Mouse (Mus musculus): ENCODE measurements around the gene Tm4sf19. TPM values are rescaled to one million over a fixed set of nuclear protein-coding genes. Genes with fewer than 3 reads are reported as not detected.

Tm4sf19 gene
- not detected in 2 replicates for polyA plus RNA-seq (2015; fragmentation: Nextera tagmentation; extraction: Ambion mirVana)

DNA sequence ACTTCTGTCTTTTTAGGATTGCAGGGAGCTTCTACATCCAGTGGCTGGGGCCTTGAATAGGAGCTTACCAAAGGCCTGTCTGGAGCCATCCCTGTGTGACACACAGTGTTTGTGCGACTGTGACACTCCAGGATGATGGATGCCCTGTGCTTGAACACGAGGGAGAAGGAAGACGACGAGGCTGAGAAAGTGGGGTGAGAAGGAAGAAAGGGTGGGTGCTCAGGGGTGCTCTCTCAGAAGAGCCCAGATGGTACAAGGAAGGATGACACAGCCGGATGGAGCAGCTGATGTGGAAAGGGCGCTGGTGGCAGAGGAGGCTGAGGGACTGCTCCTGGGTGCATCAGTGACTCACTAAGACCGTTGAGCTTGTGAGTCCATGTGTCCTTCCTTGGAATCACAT is at the start of gene Tm4sf19:
TSS of gene Tm4sf19 (plus strand) at position 240 of the 400 bp plus-strand sequence.
- WGBS: 89% methylated on average over 7 of the region's 7 CpGs
- Histone ChIP-seq H3K27ac (no peak within 1 kb of the TSS), H3K9me3 (no peaks in the 10 kb centered on the region), H3K9ac (no peak within 1 kb of the TSS), H3K4me3 (no peak within 1 kb of the TSS), H3K27me3 (replicated peaks) (no peaks in the 10 kb centered on the region), H3K36me3 (replicated peaks) (no peaks in the 10 kb centered on the region), H3K4me1 (no peaks in the 10 kb centered on the region), H3K4me2 (no peak within 1 kb of the TSS)
- no peak for ATAC-seq (replicated peaks)

DNA sequence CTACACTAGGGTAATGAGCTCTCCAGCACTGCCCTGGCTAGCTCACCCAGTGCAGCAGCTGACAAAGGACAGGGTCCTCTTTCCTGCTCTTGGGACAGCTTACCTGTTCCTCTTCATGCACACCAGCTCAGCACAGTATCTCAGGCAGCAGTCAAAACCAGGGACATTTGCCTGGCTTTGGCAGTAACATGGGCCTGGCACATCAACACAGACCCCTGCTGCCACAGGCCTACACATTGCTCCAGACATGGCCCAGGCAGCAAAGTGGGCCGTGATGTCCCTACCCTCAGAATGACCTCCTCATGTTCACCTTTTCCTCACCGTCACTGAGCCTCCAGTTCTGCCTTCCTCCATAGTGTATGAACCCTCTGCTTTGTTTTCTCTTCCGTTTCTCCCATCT is 49.5 kb upstream of the Tm4sf19 start:
- H3K9me3 ChIP-seq: no peaks in the 10 kb centered on the region
- no peak overlapping the region for H3K9ac ChIP-seq
- ATAC-seq (replicated peaks): no peak
- no peak overlapping the region for H3K4me2 ChIP-seq
- H3K27ac ChIP-seq: no peak overlapping the region
- WGBS: 90% methylated on average over 3 of the region's 3 CpGs
- H3K27me3 ChIP-seq (replicated peaks): no peaks in the 10 kb centered on the region
- no peak overlapping the region for H3K4me3 ChIP-seq
- peaks cover 4% of the 10 kb centered on the region; the same call in 1 of the 2 replicates for H3K36me3 ChIP-seq (replicated peaks)
- no peaks in the 10 kb centered on the region for H3K4me1 ChIP-seq

DNA sequence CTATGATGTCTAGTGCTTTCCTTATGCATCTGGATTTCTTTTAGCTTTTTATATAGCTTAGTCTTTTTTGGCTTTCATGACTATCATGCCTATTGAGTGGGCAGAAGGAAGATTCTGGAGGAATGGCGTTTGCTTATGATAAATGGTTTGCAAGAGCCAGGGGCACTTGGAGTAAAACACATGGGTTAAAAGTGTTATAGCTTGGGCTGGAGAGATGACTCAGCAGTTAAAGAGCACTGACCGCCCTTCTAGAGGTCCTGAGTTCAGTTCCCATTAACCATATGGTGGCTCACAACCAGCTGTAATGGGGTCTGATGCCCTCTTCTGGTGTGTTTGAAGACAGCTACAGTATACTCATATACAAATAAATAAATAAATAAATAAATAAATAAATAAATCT is 36.8 kb upstream of the Tm4sf19 start:
- no peak overlapping the region for H3K4me2 ChIP-seq
- H3K27ac ChIP-seq: no peak overlapping the region

DNA sequence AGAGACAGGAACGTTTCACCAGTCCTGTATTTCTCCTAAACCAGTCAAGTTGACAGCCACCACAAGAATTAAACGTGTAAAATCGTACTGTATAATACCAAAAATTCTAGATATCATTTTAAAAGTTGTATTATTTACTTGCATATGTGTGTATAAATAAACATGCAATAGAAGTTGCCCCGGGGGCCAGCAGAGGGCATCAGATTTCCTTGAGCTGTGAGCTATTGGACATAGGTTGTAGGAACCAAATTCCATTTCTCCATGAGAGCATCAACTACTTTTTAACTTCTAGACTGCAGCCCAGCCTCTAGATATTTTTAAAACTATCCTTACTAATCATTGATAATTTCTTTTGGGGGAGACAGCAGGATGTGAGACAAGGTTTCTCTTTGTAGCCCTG is 29.0 kb upstream of the Tm4sf19 start:
- H3K36me3 ChIP-seq (replicated peaks): peaks cover 47% of the 10 kb centered on the region; the same call in 1 of the 2 replicates
- ATAC-seq (replicated peaks): no peak
- H3K4me1 ChIP-seq: no peaks in the 10 kb centered on the region
- 92% methylated on average over 4 of the region's 4 CpGs for WGBS
- H3K9me3 ChIP-seq: no peaks in the 10 kb centered on the region
- H3K9ac ChIP-seq: no peak overlapping the region
- H3K27ac ChIP-seq: no peak overlapping the region
- H3K27me3 ChIP-seq (replicated peaks): no peaks in the 10 kb centered on the region
- H3K4me2 ChIP-seq: no peak overlapping the region
- no peak overlapping the region for H3K4me3 ChIP-seq

More for the DNA sequence above, 36.8 kb upstream of the Tm4sf19 start:
- no peaks in the 10 kb centered on the region for H3K4me1 ChIP-seq
- H3K27me3 ChIP-seq (replicated peaks): no peaks in the 10 kb centered on the region
- peaks cover 22% of the 10 kb centered on the region for H3K36me3 ChIP-seq (replicated peaks)
- no peak overlapping the region for H3K9ac ChIP-seq
- no peak for ATAC-seq (replicated peaks)
- H3K4me3 ChIP-seq: no peak overlapping the region
- H3K9me3 ChIP-seq: no peaks in the 10 kb centered on the region
- WGBS: 88% methylated on average over 2 of the region's 2 CpGs

- no peak overlapping the region for H3K9ac ChIP-seq
- H3K4me2 ChIP-seq: no peak overlapping the region
- no peak overlapping the region for H3K4me3 ChIP-seq
- no peak overlapping the region for H3K27ac ChIP-seq
- no peaks in the 10 kb centered on the region for H3K4me1 ChIP-seq
- 96% methylated on average over 2 of the region's 2 CpGs for WGBS
- H3K27me3 ChIP-seq (replicated peaks): no peaks in the 10 kb centered on the region
- no peaks in the 10 kb centered on the region for H3K9me3 ChIP-seq
- ATAC-seq (replicated peaks): no peak
- H3K36me3 ChIP-seq (replicated peaks): peaks cover 49% of the 10 kb centered on the region
Measured at GRCm38 (mm10) chr16:32379575-32379974, 20.7 kb upstream of the Tm4sf19 start.

DNA sequence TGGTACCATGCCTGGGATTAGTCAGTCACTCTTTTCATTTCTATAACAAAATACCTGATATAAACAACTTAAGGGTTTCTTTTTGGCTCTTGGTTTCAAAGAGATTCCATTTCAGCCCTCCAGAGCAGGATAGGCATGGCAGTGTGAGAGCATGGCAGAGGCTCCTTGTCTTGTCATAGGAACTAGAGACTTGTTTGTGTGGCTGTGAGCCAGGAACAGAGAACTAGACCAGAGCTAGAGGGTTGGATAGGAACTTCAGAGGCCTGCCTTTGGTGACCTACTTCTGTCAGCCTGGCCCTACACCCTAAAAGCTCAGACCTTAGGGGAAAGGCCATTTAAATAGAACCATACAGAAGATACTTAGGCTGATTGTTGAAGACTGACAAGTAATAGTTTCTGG is 17.4 kb upstream of the Tm4sf19 start:
- Histone ChIP-seq H3K27me3 (replicated peaks) (no peaks in the 10 kb centered on the region), H3K4me1 (no peaks in the 10 kb centered on the region), H3K4me3 (no peak overlapping the region), H3K27ac (no peak overlapping the region), H3K9ac (no peak overlapping the region), H3K36me3 (replicated peaks) (peaks cover 43% of the 10 kb centered on the region), H3K4me2 (no peak overlapping the region), H3K9me3 (no peaks in the 10 kb centered on the region)
- ATAC-seq (replicated peaks): no peak

- no peaks in the 10 kb centered on the region for H3K9me3 ChIP-seq
- no peak overlapping the region for H3K4me3 ChIP-seq
- no peaks in the 10 kb centered on the region for H3K27me3 ChIP-seq (replicated peaks)
- H3K4me1 ChIP-seq: no peaks in the 10 kb centered on the region
- no peak overlapping the region for H3K9ac ChIP-seq
- no peak overlapping the region for H3K27ac ChIP-seq
- WGBS: 92% methylated on average over 2 of the region's 2 CpGs
- no peak overlapping the region for H3K4me2 ChIP-seq
- ATAC-seq (replicated peaks): no peak
- H3K36me3 ChIP-seq (replicated peaks): peaks cover 30% of the 10 kb centered on the region
Measured at GRCm38 (mm10) chr16:32384885-32385284, 15.4 kb upstream of the Tm4sf19 start.

GRCm38 (mm10) chr16:32386826-32387225 is 13.5 kb upstream of the Tm4sf19 start:
- H3K4me2 ChIP-seq: no peak overlapping the region
- peaks cover 21% of the 10 kb centered on the region for H3K36me3 ChIP-seq (replicated peaks)
- H3K27ac ChIP-seq: no peak overlapping the region
- no peaks in the 10 kb centered on the region for H3K9me3 ChIP-seq
- H3K9ac ChIP-seq: no peak overlapping the region
- no peaks in the 10 kb centered on the region for H3K27me3 ChIP-seq (replicated peaks)
- no peak overlapping the region for H3K4me3 ChIP-seq
- 88% methylated on average over 3 of the region's 3 CpGs for WGBS
- ATAC-seq (replicated peaks): no peak
- H3K4me1 ChIP-seq: no peaks in the 10 kb centered on the region

DNA sequence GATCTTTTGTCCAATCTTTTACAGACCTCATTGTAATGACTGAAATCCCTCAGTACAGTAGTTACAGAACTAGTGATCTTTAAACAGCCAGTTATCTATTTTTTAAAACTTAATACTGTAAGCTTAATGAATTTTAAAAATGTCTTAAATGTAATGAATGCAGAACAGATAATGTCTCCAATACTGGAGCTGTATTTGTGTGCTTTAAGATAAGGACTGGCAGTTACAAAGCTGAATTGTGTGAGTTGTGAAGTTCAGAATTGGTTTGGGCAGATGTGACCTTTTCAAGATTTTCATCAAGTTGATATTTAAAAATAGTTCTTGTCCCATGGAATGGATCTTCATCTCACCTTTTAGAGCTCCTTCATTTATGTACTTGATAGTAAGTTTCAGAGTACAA is 11.3 kb upstream of the Tm4sf19 start:
- Histone ChIP-seq H3K9ac (no peak overlapping the region), H3K4me2 (no peak overlapping the region), H3K36me3 (replicated peaks) (peaks cover 10% of the 10 kb centered on the region; the same call in 1 of the 2 replicates), H3K4me1 (no peaks in the 10 kb centered on the region), H3K4me3 (no peak overlapping the region), H3K27ac (no peak overlapping the region), H3K27me3 (replicated peaks) (no peaks in the 10 kb centered on the region), H3K9me3 (no peaks in the 10 kb centered on the region)
- ATAC-seq (replicated peaks): no peak

DNA sequence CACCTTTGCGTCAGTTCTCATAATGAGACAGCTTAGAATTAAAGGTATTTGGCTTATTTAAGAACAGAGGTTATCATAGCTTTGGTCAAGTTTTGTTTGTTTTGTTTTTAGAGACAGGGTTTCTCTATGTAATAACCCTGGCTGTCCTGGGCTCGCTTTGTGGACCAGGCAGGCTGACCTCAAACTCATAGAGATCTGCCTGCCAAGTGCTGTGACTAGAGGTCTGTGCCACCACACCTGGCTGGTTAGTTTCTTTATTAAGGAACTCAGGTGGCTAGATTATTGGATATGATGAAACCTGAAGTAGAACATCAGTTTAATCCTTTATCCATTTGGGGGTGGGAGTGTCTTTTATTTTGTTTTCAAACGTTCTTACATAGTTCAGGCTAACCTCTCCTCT is 10.5 kb upstream of the Tm4sf19 start:
- Histone ChIP-seq H3K4me2 (no peak overlapping the region), H3K4me1 (no peaks in the 10 kb centered on the region), H3K36me3 (replicated peaks) (peaks cover 7% of the 10 kb centered on the region; the same call in 1 of the 2 replicates), H3K27ac (no peak overlapping the region), H3K9me3 (no peaks in the 10 kb centered on the region), H3K27me3 (replicated peaks) (no peaks in the 10 kb centered on the region), H3K4me3 (no peak overlapping the region), H3K9ac (no peak overlapping the region)
- ATAC-seq (replicated peaks): no peak
- 90% methylated on average over 3 of the region's 3 CpGs for WGBS

DNA sequence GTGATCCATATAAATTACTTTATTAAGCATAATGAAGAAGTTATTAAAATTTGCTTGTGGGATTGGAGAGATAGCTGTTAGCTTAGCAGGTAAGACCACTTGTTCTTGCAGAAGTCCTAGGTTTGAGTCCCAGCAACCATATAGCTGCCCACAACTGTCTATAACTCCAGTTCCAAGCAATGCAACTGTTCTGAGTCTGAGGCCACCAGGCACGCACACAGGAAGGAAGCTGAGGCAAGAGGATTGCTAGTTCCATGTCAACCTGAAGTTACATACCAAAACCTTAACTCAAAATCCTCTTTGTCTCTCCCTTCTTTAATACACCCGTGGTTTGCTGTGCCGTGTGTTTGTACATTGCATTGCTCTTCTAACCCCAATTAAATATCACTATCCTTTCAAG is 9.4 kb upstream of the Tm4sf19 start:
- no peak for ATAC-seq (replicated peaks)
- H3K9me3 ChIP-seq: no peaks in the 10 kb centered on the region
- H3K4me3 ChIP-seq: no peak overlapping the region
- H3K4me1 ChIP-seq: no peaks in the 10 kb centered on the region
- H3K27me3 ChIP-seq (replicated peaks): no peaks in the 10 kb centered on the region
- no peaks in the 10 kb centered on the region; the same call in 1 of the 2 replicates for H3K36me3 ChIP-seq (replicated peaks)
- H3K9ac ChIP-seq: no peak overlapping the region
- H3K27ac ChIP-seq: no peak overlapping the region
- 94% methylated on average over 3 of the region's 3 CpGs for WGBS
- no peak overlapping the region for H3K4me2 ChIP-seq

DNA sequence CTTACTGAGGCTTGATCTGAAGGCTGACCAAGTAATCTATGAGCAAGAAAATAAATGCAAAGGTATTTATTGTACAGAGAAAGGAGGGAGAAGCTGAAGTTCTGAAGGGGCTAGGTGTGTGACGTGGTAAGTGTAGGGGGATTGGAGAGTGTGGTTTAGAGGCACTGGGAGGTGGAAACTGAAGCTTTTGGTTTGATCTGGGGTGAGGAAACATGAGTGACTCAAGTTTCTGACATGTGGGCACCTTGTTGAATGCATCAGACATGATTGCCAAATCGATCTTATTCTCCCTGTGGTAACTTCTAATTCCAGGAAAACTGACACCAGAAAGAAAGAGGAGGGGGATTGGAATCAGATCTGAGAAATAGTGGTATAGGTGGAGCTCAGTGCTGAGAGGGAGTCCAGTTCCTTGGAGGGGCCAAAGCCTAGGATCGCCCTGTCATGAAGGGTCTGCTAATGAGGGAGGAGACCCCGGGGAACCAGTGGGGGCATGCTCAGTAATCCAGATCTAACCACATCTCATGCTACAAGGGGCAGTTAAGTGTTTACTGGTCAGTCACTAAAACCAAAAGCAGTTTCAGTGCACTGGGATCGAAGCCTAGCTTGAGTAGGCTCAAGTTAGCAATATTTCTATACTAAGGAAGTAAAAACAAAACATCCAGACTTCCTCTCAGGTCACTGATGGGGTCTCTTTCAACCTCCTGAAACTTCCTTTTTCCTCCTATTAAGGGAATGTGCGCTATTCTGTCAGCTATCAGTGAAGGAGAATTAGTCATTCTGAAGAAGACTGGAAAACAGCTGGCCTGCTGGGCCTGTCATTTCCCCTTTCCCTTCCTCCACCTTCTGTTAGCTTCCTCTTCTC is 4.4 kb upstream of the Tm4sf19 start:
- no peak for ATAC-seq (replicated peaks)
- H3K4me3 ChIP-seq: no peak overlapping the region
- no peaks in the 10 kb centered on the region; the same call in 1 of the 2 replicates for H3K36me3 ChIP-seq (replicated peaks)
- no peak overlapping the region for H3K9ac ChIP-seq
- 72% methylated on average over 6 of the region's 6 CpGs for WGBS
- no peak overlapping the region for H3K4me2 ChIP-seq
- no peaks in the 10 kb centered on the region for H3K9me3 ChIP-seq
- no peaks in the 10 kb centered on the region for H3K27me3 ChIP-seq (replicated peaks)
- H3K27ac ChIP-seq: no peak overlapping the region
- no peaks in the 10 kb centered on the region for H3K4me1 ChIP-seq

DNA sequence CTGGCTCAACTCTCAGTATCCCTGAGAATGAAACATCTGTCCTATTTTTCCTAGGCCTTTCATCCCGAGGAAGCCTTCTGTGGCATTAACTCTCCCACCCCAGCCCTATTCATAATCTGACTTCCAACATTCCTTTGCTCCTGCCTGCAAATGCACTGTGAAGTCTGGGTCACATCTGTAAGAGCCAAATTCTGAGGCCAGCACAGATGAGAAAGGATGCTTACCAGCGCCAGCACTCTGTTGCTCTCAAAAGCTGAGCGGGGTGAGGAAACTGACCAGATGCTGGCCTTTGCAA is 3.8 kb upstream of the Tm4sf19 start:
- Histone ChIP-seq H3K4me1 (no peaks in the 10 kb centered on the region), H3K9me3 (no peaks in the 10 kb centered on the region), H3K9ac (no peak overlapping the region), H3K4me3 (no peak overlapping the region), H3K27me3 (replicated peaks) (no peaks in the 10 kb centered on the region), H3K36me3 (replicated peaks) (no peaks in the 10 kb centered on the region), H3K4me2 (no peak overlapping the region), H3K27ac (no peak overlapping the region)
- ATAC-seq (replicated peaks): no peak
- 61% methylated on average over 3 of the region's 3 CpGs for WGBS

All from midbrain, embryonic 15.5 days (tissue).